Mouse (Mus musculus) thymus, adult 2 months (tissue): ENCODE measurements around the gene Mpp2. TPM values are rescaled to one million over a fixed set of nuclear protein-coding genes. Genes with fewer than 3 reads are reported as not detected.

Source experiments
- DNase-seq: peaks from one replicate; pipeline ENCODE4 v3.0.0; 2021
- H3K27ac ChIP-seq: fragments of 200-500 bp; 2 replicates; pipeline ENCODE4 v1.5.1; 2012; ENCODE audit warnings: low read length, control low read depth; ENCODE audit not compliant: control insufficient read depth, insufficient read depth
- H3K27me3 ChIP-seq: fragments of 200-500 bp; 2 replicates; pipeline ENCODE4 v1.6.1; 2012; ENCODE audit warnings: mild to moderate bottlenecking, low read length, moderate library complexity, mixed read lengths; ENCODE audit not compliant: control insufficient read depth, insufficient read depth
- H3K36me3 ChIP-seq: fragments of 200-500 bp; 2 replicates; pipeline ENCODE4 v1.6.1; 2012; ENCODE audit warnings: mild to moderate bottlenecking, low read length, moderate library complexity; ENCODE audit not compliant: control insufficient read depth, insufficient read depth
- H3K4me1 ChIP-seq: fragments of 200-500 bp; replicated peaks from 2 replicates; pipeline ENCODE4 v1.6.1; 2012; ENCODE audit warnings: low read length; ENCODE audit not compliant: control insufficient read depth, insufficient read depth
- H3K4me3 ChIP-seq: fragments of 200-500 bp; 2 replicates; pipeline ENCODE4 v1.5.1; 2012; ENCODE audit warnings: mild to moderate bottlenecking, low read length, control low read depth, moderate library complexity; ENCODE audit not compliant: control insufficient read depth, insufficient read depth
- CTCF ChIP-seq: fragments of 200-500 bp; IDR thresholded peaks from 2 replicates; pipeline ENCODE4 v1.5.1; 2012; ENCODE audit warnings: mild to moderate bottlenecking, control low read depth, low read length, moderate library complexity, borderline replicate concordance; ENCODE audit not compliant: control insufficient read depth, poor library complexity, insufficient read depth; ENCODE audit errors: extremely low read depth
- POLR2A ChIP-seq: fragments of 200-500 bp; IDR thresholded peaks from 2 replicates; pipeline ENCODE4 v1.6.1; 2012; ENCODE audit warnings: mild to moderate bottlenecking, low read length, control low read depth, moderate library complexity; ENCODE audit not compliant: control insufficient read depth, poor library complexity, insufficient read depth; ENCODE audit errors: extremely low read depth
- WGBS: fragments of 180-500 bp; shearing (Covaris S2); methylation state at CpG from one replicate; pipeline ENCODE4 v1.1.7; 2018; 5-methylcytosine and 5-hydroxymethylcytosine counted together
- polyA plus RNA-seq: library from polyadenylated mRNA; depleted of rRNA; stranded (reverse); fragments of >200 nt; gene quantifications from 2 replicates; pipeline ENCODE4 v1.2.3, GENCODE M21; 2012

Mpp2 gene
- polyA plus RNA-seq, 1 experiment = 3.7 TPM

DNA sequence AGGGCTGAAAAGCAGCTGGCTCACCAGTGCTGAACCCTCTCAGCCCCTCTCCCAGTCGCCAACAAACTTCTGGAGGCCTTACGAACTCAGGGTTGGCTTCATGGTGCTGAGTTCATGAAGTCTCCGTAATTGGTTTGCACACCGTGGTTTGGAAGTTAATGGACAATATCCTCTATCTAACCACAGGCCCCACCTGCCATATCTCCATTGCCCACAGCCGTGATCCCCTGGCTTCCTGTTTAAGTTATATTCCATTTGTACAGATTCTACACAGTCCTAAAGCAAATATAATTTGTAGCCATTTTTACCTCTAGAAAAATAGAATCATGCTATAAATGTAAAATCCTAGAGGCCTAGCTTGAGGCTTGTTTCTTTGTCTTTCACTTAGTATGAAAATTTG is 15.6 kb downstream of the Mpp2 start:
- TF ChIP-seq CTCF = no peak
- no peak for TF ChIP-seq POLR2A
- H3K4me3 ChIP-seq = no peak overlapping the region
- DNase-seq = no peak
- H3K27ac ChIP-seq = no peak overlapping the region
- WGBS = 20% methylated on average over 5 of the region's 5 CpGs
- H3K36me3 ChIP-seq = no peaks in the 10 kb centered on the region
- H3K4me1 ChIP-seq = no peaks in the 10 kb centered on the region; the same call in 1 of the 2 replicates
- H3K27me3 ChIP-seq = no peaks in the 10 kb centered on the region

DNA sequence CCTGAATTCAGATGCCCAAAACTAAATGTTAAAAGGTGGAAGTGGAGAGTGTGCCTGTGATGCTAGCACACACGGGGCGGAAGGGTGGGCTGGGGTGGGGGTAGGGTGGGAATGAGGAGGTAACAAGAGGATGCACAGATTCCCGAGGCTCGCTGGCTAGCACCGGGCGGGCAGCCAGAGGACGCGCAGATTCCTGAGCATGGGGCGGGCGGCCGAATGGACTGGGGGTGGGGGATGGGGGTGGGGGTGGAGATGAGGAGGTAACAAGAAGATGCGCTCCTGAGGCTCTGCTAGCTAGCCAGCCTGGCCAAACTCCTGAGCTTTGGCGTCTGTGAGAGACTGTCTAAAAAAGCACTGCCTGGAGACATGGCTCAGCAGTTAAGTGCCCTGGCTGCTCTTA is 17.9 kb downstream of the Mpp2 start:
- no peak for DNase-seq
- 47% methylated on average over 13 of the region's 13 CpGs for WGBS
- H3K36me3 ChIP-seq = no peaks in the 10 kb centered on the region
- H3K27me3 ChIP-seq = no peaks in the 10 kb centered on the region
- no peak overlapping the region for H3K27ac ChIP-seq
- H3K4me3 ChIP-seq = no peak overlapping the region
- TF ChIP-seq CTCF (no peak), POLR2A (no peak)
- H3K4me1 ChIP-seq = no peaks in the 10 kb centered on the region; the same call in 1 of the 2 replicates

DNA sequence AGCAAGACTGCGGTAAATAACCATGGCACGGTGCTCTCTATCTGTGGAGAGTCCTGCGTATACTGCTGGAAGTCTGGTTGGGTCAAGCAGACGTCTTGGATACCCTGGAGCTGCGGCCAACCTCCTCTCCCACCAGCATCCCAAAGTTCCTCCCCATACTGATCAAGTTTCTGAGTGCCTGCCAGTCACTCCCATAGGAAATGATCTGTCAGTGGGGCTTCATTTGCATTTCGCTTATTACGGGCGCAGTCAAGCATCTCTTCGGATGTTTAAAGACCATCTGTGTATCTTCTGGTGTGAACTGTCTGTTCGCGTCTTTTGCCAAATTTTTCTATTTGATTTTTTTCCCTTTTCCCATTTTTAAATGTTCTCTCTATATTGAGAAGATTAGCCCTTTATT is 18.7 kb downstream of the Mpp2 start:
- no peak for DNase-seq
- no peaks in the 10 kb centered on the region for H3K27me3 ChIP-seq
- TF ChIP-seq POLR2A (no peak), CTCF (no peak)
- no peaks in the 10 kb centered on the region for H3K36me3 ChIP-seq
- WGBS = 79% methylated on average over 11 of the region's 11 CpGs
- H3K27ac ChIP-seq = no peak overlapping the region
- no peak overlapping the region for H3K4me3 ChIP-seq
- H3K4me1 ChIP-seq = no peaks in the 10 kb centered on the region; the same call in 1 of the 2 replicates

DNA sequence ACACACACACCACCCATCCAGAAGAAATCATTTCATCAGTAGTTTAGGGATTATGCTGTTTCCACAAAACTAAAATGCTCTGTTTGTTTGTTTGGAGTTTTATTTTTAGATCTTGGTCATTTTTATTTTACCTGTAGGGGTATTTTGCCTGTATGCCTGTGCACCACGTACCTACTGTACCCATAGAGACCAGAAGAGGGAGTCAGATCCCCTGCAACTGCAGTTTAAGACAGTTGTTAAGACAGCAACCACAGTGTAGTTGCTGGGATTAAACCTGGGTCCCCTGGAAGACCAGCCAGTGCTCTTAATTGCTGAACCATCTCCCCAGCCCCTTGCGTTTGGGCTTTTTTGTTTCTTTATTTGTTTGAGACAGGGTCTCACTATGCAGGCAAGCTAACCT is 19.3 kb downstream of the Mpp2 start:
- WGBS = 43% methylated on average over 2 of the region's 2 CpGs
- TF ChIP-seq CTCF = no peak
- no peak for TF ChIP-seq POLR2A
- H3K4me1 ChIP-seq = no peaks in the 10 kb centered on the region
- no peaks in the 10 kb centered on the region for H3K27me3 ChIP-seq
- no peak overlapping the region for H3K4me3 ChIP-seq
- H3K27ac ChIP-seq = no peak overlapping the region
- no peaks in the 10 kb centered on the region for H3K36me3 ChIP-seq
- no peak for DNase-seq

DNA sequence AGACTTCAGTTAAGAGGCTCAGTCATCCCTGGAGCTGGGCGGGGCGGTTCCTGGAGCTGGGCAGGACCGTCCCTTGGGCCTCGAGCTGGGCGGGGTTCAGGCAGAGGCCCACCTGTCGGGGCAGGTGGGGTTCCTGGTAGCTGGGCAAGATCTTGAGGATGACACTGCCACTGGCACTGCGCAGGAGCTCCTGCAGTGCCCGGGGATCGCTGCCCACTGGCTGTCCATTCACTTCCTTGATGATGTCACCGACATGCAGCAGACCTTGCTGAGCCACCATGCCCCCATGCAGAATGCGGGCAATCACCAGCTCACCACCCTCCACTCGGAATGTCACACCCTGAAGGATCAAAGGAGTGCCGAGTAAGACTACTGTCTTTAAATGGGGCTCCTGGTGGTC is 25.2 kb downstream of the Mpp2 start:
- H3K4me1 ChIP-seq = no peaks in the 10 kb centered on the region
- WGBS = 90% methylated on average over 13 of the region's 13 CpGs
- no peak overlapping the region for H3K27ac ChIP-seq
- H3K4me3 ChIP-seq = no peak overlapping the region
- no peaks in the 10 kb centered on the region; the same call in 1 of the 2 replicates for H3K27me3 ChIP-seq
- no peak for TF ChIP-seq POLR2A
- no peak for TF ChIP-seq CTCF
- no peaks in the 10 kb centered on the region for H3K36me3 ChIP-seq
- no peak for DNase-seq

DNA sequence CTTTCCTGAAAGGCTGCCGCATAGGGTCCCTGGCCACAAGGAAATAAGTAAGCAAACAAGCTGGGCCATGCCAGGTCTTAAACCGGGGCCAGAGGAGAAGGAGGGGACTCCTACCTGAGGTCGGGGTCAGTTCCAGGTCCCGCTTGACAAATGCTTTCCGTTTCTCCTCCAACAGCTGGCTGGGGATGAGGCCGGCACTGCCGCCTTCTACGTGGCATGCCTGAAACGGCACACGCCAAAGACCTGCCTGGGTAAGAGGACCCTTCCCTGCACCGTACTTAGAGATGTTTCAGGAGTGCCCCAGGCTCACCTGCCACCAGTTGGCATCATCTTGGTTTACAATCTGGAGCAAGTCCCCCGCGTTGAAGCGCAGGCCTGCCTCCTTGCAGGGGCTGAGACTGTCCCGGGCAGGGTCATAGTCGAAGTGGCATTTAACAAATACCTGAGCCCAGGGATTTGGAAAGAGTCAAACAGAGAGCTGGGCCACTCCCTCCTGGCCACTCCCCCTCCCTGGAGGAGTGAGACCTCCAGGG is 26.3 kb downstream of the Mpp2 start:
- 41% methylated on average over 16 of the region's 16 CpGs for WGBS
- no peak overlapping the region for H3K27ac ChIP-seq
- H3K4me3 ChIP-seq = no peak overlapping the region
- H3K27me3 ChIP-seq = no peaks in the 10 kb centered on the region; the same call in 1 of the 2 replicates
- no peak for DNase-seq
- no peaks in the 10 kb centered on the region for H3K36me3 ChIP-seq
- TF ChIP-seq POLR2A (no peak), CTCF (no peak)
- no peaks in the 10 kb centered on the region for H3K4me1 ChIP-seq

DNA sequence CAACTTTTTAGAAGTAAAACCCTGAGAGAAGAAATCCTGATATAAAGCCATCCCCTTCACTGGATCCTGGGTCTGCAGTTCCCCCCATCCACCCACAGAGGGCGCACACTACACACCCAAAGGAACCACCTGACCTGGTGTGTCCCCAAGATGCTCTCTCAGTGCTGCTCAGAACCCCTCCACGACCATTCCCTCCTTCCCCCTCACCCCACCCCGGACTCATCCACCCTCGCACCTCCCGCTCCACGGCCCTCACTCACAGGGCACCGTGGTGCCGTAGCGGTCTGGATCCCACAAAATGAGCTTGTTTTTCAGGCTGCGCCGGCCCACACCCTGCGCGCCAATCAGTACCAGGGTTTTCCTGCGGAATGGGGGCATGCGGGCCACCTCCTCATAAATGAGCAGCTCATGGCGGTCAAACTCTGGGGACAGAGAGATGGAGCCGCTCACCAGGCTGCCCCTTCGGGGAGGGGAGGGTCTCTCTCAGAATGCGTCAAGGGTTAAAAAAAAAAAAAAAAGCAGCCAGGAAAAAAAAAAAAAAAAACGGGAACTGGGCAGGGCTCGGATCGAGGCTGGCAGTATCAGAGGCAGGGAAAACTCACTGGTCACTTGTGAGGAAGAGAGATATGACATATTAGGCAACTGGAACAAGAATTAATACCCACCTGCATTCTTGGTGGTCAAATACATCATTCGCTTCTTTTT is 26.9 kb downstream of the Mpp2 start:
- TF ChIP-seq CTCF (peak; percentile 79; the same call in 1 of the 2 replicates), POLR2A (no peak)
- Histone ChIP-seq H3K27me3 (no peaks in the 10 kb centered on the region; the same call in 1 of the 2 replicates), H3K4me1 (no peaks in the 10 kb centered on the region), H3K36me3 (no peaks in the 10 kb centered on the region), H3K27ac (no peak overlapping the region), H3K4me3 (no peak overlapping the region)
- WGBS = 7% methylated on average over 22 of the region's 23 CpGs
- peak; percentile 65 for DNase-seq

DNA sequence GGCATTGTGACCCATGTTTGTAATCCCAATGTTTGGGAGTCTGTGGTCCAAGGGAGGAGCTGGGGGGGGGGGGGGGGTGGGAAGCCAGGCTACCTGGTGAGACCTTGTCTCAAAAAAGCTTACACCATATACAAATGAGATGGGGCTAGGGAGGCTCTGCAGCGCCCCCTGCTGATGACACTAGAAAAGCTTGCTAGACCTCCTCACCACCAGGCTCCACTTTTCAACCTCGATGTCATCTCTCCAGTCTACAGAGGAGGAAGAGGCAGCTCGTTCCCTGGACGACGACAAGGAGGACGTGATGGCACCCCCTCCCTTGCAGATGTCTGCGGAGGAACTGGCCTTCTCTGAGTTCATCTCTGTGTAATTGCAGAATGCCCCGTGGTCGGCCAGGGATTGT is 34.5 kb downstream of the Mpp2 start:
- Histone ChIP-seq H3K27me3 (no peaks in the 10 kb centered on the region), H3K4me3 (no peak overlapping the region), H3K27ac (no peak overlapping the region), H3K4me1 (no peaks in the 10 kb centered on the region), H3K36me3 (no peaks in the 10 kb centered on the region)
- 22% methylated on average over 9 of the region's 9 CpGs for WGBS
- TF ChIP-seq CTCF (0 out of 2 replicates have a peak, but pooled peaks have one; percentile 47), POLR2A (no peak)
- peak; percentile 18 for DNase-seq
